8 mouse cellular contexts compared by ENCODE assay signal in the genomic region with DNA sequence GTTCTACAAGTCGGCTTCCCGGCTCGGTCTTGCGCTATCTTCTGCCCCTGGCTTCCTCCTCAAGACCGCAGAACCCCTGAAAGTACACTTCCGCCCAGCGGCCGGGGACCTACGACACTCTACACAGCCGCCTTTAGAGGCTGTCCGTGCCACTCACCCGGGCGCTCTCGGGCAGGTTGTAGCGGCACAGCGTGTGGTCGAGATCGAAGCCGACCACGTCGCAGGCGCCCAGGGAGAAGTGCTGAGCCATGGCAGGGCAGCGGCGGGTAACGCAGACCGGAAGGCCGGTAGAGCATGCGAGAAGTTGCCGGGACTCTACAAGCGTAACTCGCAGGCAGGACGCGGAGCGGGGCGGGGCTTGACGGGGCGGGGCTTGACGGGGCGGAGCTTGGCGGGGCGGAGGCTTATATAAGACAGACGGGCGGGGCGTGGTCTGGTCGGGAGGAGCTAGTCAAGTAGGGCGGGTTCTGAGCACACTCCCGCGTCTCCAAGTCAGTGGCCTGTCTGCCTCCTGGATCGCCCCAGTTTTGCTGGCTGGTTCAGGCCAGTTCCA. TPM values are rescaled to one million over a fixed set of nuclear protein-coding genes. Genes with fewer than 3 reads are reported as not detected.
DNase-seq lines count a peak whose midpoint lies in the region; ATAC-seq lines count a peak whose summit lies in the region.

A gene (minus strand): TSS at position 349 of the 553 bp plus-strand sequence.

- peak within 1 kb of the TSS; percentile 49 for H3K9ac ChIP-seq in hindbrain, embryonic 15.5 days

- under 1% methylated on average over 49 of the region's 49 CpGs for WGBS in hindbrain, embryonic 15.5 days

- H3K9me3 ChIP-seq in hindbrain, embryonic 15.5 days: no peaks in the 10 kb centered on the region

- peak within 1 kb of the TSS; percentile 69 for H3K4me2 ChIP-seq in hindbrain, embryonic 15.5 days

- H3K36me3 ChIP-seq in hindbrain, embryonic 15.5 days: no peaks in the 10 kb centered on the region

- H3K4me3 ChIP-seq in hindbrain, embryonic 15.5 days: peak within 1 kb of the TSS; percentile 66

- DNase-seq in T-cell, adult 2 months (ENCODE audit: low spot score): peak; percentile 91
- DNase-seq in cerebellum, postnatal 36 days: peak; percentile 89 to 91
- DNase-seq in frontal cortex, postnatal 36 days (ENCODE audit: low spot score in 2 of 2): peak; percentile 85 to 89
- peak; percentile 72 for DNase-seq in left cerebral cortex, adult 11 months (ENCODE audit: low spot score)
- DNase-seq in lung, postnatal 4 days: peak; percentile 94 to 97
- DNase-seq in retina, postnatal 7 days (ENCODE audit: low read depth, low spot score): peak; percentile 83
- peak; percentile 81 for DNase-seq in urinary bladder, adult 2 months (ENCODE audit: low spot score)

- ATAC-seq in hindbrain, embryonic 15.5 days (ENCODE audit: low FRiP score, low read depth): peak; percentile 98

- H3K4me1 ChIP-seq in hindbrain, embryonic 15.5 days (replicated peaks): peaks cover 5% of the 10 kb centered on the region; the same call in 1 of the 2 replicates

- H3K27ac ChIP-seq in hindbrain, embryonic 15.5 days (replicated peaks): peak within 1 kb of the TSS; percentile 67

- no peaks in the 10 kb centered on the region for H3K27me3 ChIP-seq in hindbrain, embryonic 15.5 days

RNA-seq across cellular contexts. Expression of the gene that starts here (rescaled TPM):
- 2.3 and 2.6 TPM in 2 replicates for polyA plus RNA-seq in hindbrain, embryonic 15.5 days (2015; fragmentation: Nextera tagmentation; extraction: Ambion mirVana)
- 11.7 and 12.4 TPM in 2 replicates for polyA plus RNA-seq in urinary bladder, adult 2 months (2012; rRNA removed)

Comparison
In these comparisons a context has a peak if more than half of its experiments do, and no peak if none do; other contexts are left out.
1. Peak in every context shown above with its lines: DNase-seq, ATAC-seq, H3K4me3 ChIP-seq and H3K27ac ChIP-seq.